Mouse (Mus musculus): ENCODE measurements around the gene Zmat5. TPM values are rescaled to one million over a fixed set of nuclear protein-coding genes. Genes with fewer than 3 reads are reported as not detected.
A peak's percentile ranks its signal among the peaks of the same experiment; 100 is the strongest.
"Not testable (repeated sequence)": the region's sequence is repeated elsewhere in the genome, so short reads cannot be mapped to it uniquely, and the experiment has no call there.

The Zmat5 gene
- polyA plus RNA-seq, 1 experiment from 2014 or later = 72.6 TPM

- no peak overlapping the region for H3K27ac ChIP-seq (replicated peaks)
- H3K4me3 ChIP-seq = no peak overlapping the region
- H3K36me3 ChIP-seq = no peaks in the 10 kb centered on the region
- H3K4me2 ChIP-seq = no peak overlapping the region
- H3K9me3 ChIP-seq = no peaks in the 10 kb centered on the region
- H3K27me3 ChIP-seq = no peaks in the 10 kb centered on the region
- H3K9ac ChIP-seq = no peak overlapping the region
- no peak for ATAC-seq (ENCODE audit: low read depth)
- H3K4me1 ChIP-seq (replicated peaks) = no peaks in the 10 kb centered on the region; the same call in 1 of the 2 replicates
- 75% methylated on average over 11 of the region's 11 CpGs for WGBS
Measured at GRCm38 (mm10) chr11:4692162-4692561, 12.3 kb upstream of the Zmat5 start.

- H3K4me2 ChIP-seq = no peak overlapping the region
- no peaks in the 10 kb centered on the region; the same call in 1 of the 2 replicates for H3K4me1 ChIP-seq (replicated peaks)
- no peak overlapping the region for H3K27ac ChIP-seq (replicated peaks)
- H3K27me3 ChIP-seq = no peaks in the 10 kb centered on the region
- no peak for ATAC-seq (ENCODE audit: low read depth)
- WGBS = 58% methylated on average over 7 of the region's 7 CpGs
- no peak overlapping the region for H3K4me3 ChIP-seq
- peaks cover 19% of the 10 kb centered on the region for H3K36me3 ChIP-seq
- no peak overlapping the region for H3K9ac ChIP-seq
- no peaks in the 10 kb centered on the region for H3K9me3 ChIP-seq
Measured at GRCm38 (mm10) chr11:4697043-4697983, 7.2 kb upstream of the Zmat5 start.

- ATAC-seq (ENCODE audit: low read depth) = no peak
Measured at GRCm38 (mm10) chr11:4700726-4701125, 3.8 kb upstream of the Zmat5 start.

GRCm38 (mm10) chr11:4703688-4704071 is 798 bp upstream of the Zmat5 start:
- peak overlapping the region; percentile 90 for H3K4me2 ChIP-seq
- H3K27ac ChIP-seq (replicated peaks) = peak overlapping the region; percentile 73
- peaks cover 19% of the 10 kb centered on the region for H3K4me1 ChIP-seq (replicated peaks)
- H3K4me3 ChIP-seq = peak overlapping the region; percentile 85
- no peak; the same call in 1 of the 2 replicates for ATAC-seq (ENCODE audit: low read depth)
- peaks cover 19% of the 10 kb centered on the region for H3K36me3 ChIP-seq
- no peaks in the 10 kb centered on the region for H3K27me3 ChIP-seq
- 5% methylated on average over 12 of the region's 12 CpGs for WGBS
- peak overlapping the region; percentile 89 for H3K9ac ChIP-seq
- H3K9me3 ChIP-seq = no peaks in the 10 kb centered on the region

More at GRCm38 (mm10) chr11:4700726-4701125, 3.8 kb upstream of the Zmat5 start:
- peaks cover 19% of the 10 kb centered on the region for H3K36me3 ChIP-seq
- H3K9me3 ChIP-seq = no peaks in the 10 kb centered on the region
- H3K4me2 ChIP-seq = no peak overlapping the region
- H3K27me3 ChIP-seq = no peaks in the 10 kb centered on the region
- 87% methylated on average over 8 of the region's 8 CpGs for WGBS
- no peak overlapping the region for H3K4me3 ChIP-seq
- peaks cover 19% of the 10 kb centered on the region for H3K4me1 ChIP-seq (replicated peaks)
- H3K27ac ChIP-seq (replicated peaks) = no peak overlapping the region
- H3K9ac ChIP-seq = no peak overlapping the region

- peak overlapping the region; percentile 68 for H3K9ac ChIP-seq
- H3K27me3 ChIP-seq = no peaks in the 10 kb centered on the region
- ATAC-seq (ENCODE audit: low read depth) = no peak
- H3K36me3 ChIP-seq = peaks cover 19% of the 10 kb centered on the region
- peak overlapping the region; percentile 90 for H3K4me2 ChIP-seq
- 3% methylated on average over 4 of the region's 4 CpGs for WGBS
- H3K4me3 ChIP-seq = peak overlapping the region; percentile 85
- no peaks in the 10 kb centered on the region for H3K9me3 ChIP-seq
- H3K27ac ChIP-seq (replicated peaks) = no peak overlapping the region
- peaks cover 19% of the 10 kb centered on the region for H3K4me1 ChIP-seq (replicated peaks)
Measured at GRCm38 (mm10) chr11:4705178-4705577, 700 bp downstream of the Zmat5 start.

- H3K9ac ChIP-seq; H3K36me3 ChIP-seq; H3K4me2 ChIP-seq; ATAC-seq (ENCODE audit: low read depth); H3K9me3 ChIP-seq; H3K4me3 ChIP-seq; H3K27me3 ChIP-seq; H3K4me1 ChIP-seq (replicated peaks); H3K27ac ChIP-seq (replicated peaks): not testable (repeated sequence)
- WGBS = 91% methylated on average over 4 of the region's 4 CpGs
Measured at GRCm38 (mm10) chr11:4710188-4710587, 5.7 kb downstream of the Zmat5 start.

- no peak overlapping the region for H3K4me2 ChIP-seq
- ATAC-seq (ENCODE audit: low read depth) = no peak
- H3K4me3 ChIP-seq = no peak overlapping the region
- H3K27me3 ChIP-seq = no peaks in the 10 kb centered on the region
- no peaks in the 10 kb centered on the region for H3K36me3 ChIP-seq
- no peak overlapping the region for H3K9ac ChIP-seq
- no peak overlapping the region for H3K27ac ChIP-seq (replicated peaks)
- H3K4me1 ChIP-seq (replicated peaks) = no peaks in the 10 kb centered on the region
- H3K9me3 ChIP-seq = no peaks in the 10 kb centered on the region
Measured at GRCm38 (mm10) chr11:4712822-4713221, 8.3 kb downstream of the Zmat5 start.

- ATAC-seq (ENCODE audit: low read depth) = no peak
- Histone ChIP-seq H3K4me1 (replicated peaks) (no peaks in the 10 kb centered on the region), H3K36me3 (no peaks in the 10 kb centered on the region), H3K27ac (replicated peaks) (no peak overlapping the region), H3K4me3 (no peak overlapping the region), H3K9ac (no peak overlapping the region), H3K27me3 (no peaks in the 10 kb centered on the region), H3K4me2 (no peak overlapping the region), H3K9me3 (no peaks in the 10 kb centered on the region)
- WGBS = 87% methylated on average over 4 of the region's 4 CpGs
Measured at GRCm38 (mm10) chr11:4714727-4715126, 10.2 kb downstream of the Zmat5 start.

- Histone ChIP-seq H3K27me3 (no peaks in the 10 kb centered on the region), H3K4me1 (replicated peaks) (peaks cover 7% of the 10 kb centered on the region)
- 87% methylated on average over 4 of the region's 4 CpGs for WGBS
Measured at GRCm38 (mm10) chr11:4715596-4715995, 11.1 kb downstream of the Zmat5 start.

GRCm38 (mm10) chr11:4716530-4717236 is 12.2 kb downstream of the Zmat5 start:
- Histone ChIP-seq H3K4me2 (no peak overlapping the region), H3K4me3 (no peak overlapping the region), H3K36me3 (no peaks in the 10 kb centered on the region), H3K9ac (no peak overlapping the region), H3K27ac (replicated peaks) (no peak overlapping the region), H3K27me3 (no peaks in the 10 kb centered on the region), H3K9me3 (no peaks in the 10 kb centered on the region), H3K4me1 (replicated peaks) (peaks cover 18% of the 10 kb centered on the region)
- ATAC-seq (ENCODE audit: low read depth) = no peak
- 88% methylated on average over 5 of the region's 5 CpGs for WGBS

More at GRCm38 (mm10) chr11:4715596-4715995, 11.1 kb downstream of the Zmat5 start:
- no peak for ATAC-seq (ENCODE audit: low read depth)
- no peaks in the 10 kb centered on the region for H3K9me3 ChIP-seq
- H3K36me3 ChIP-seq = no peaks in the 10 kb centered on the region
- H3K9ac ChIP-seq = no peak overlapping the region
- H3K27ac ChIP-seq (replicated peaks) = no peak overlapping the region
- H3K4me3 ChIP-seq = no peak overlapping the region
- H3K4me2 ChIP-seq = no peak overlapping the region

GRCm38 (mm10) chr11:4718548-4718947 is 14.1 kb downstream of the Zmat5 start:
- Histone ChIP-seq H3K27me3 (no peaks in the 10 kb centered on the region), H3K9me3 (no peaks in the 10 kb centered on the region), H3K27ac (replicated peaks) (no peak overlapping the region), H3K9ac (peak overlapping the region; percentile 8; the same call in 1 of the 2 replicates), H3K36me3 (peaks cover 12% of the 10 kb centered on the region), H3K4me3 (no peak overlapping the region), H3K4me2 (no peak overlapping the region), H3K4me1 (replicated peaks) (peaks cover 20% of the 10 kb centered on the region)
- 81% methylated on average over 5 of the region's 5 CpGs for WGBS
- no peak for ATAC-seq (ENCODE audit: low read depth)

GRCm38 (mm10) chr11:4719961-4720360 is 15.5 kb downstream of the Zmat5 start:
- H3K27ac ChIP-seq (replicated peaks) = no peak overlapping the region
- no peak overlapping the region for H3K4me2 ChIP-seq
- no peak overlapping the region for H3K9ac ChIP-seq
- WGBS = 89% methylated on average over 9 of the region's 9 CpGs
- ATAC-seq (ENCODE audit: low read depth) = 0 out of 2 replicates have a peak, but pooled peaks have one; percentile 17
- H3K36me3 ChIP-seq = peaks cover 25% of the 10 kb centered on the region
- no peaks in the 10 kb centered on the region for H3K27me3 ChIP-seq
- H3K4me1 ChIP-seq (replicated peaks) = peaks cover 20% of the 10 kb centered on the region
- H3K4me3 ChIP-seq = no peak overlapping the region
- no peaks in the 10 kb centered on the region for H3K9me3 ChIP-seq

All from neural tube, embryonic 13.5 days (tissue).